Mouse (Mus musculus) liver, postnatal 0 days (tissue): ENCODE measurements at regions not wholly inside any gene's neighbourhood (a gene's known extent, or its start where the extent isn't known, plus 50 kb on each side); places are given as distances from the start of the nearest gene placed in this dataset.

Source experiments
- ATAC-seq: fragments of 200-750 bp; cut with Nextera tagmentation; 2 replicates; pipeline ENCODE4 v1.8.0; 2017; ENCODE audit warnings: mild to moderate bottlenecking, moderate library complexity
- DNase-seq: peaks from one replicate; pipeline ENCODE4 v3.0.0-alpha.2; 2016
- H3K27ac ChIP-seq: fragments of 300-500 bp; sonication (generic); 2 replicates; pipeline ENCODE4 v1.5.1; 2014; ENCODE audit warnings: antibody characterized with exemption, moderate library complexity, mild to moderate bottlenecking, low read depth
- H3K27me3 ChIP-seq: fragments of 300-500 bp; sonication (generic); 2 replicates; pipeline ENCODE4 v1.6.1; 2014; ENCODE audit warnings: low read length, control low read depth, mixed read lengths; ENCODE audit not compliant: insufficient read depth
- H3K36me3 ChIP-seq: fragments of 300-500 bp; sonication (generic); replicated peaks from 2 replicates; pipeline ENCODE4 v1.6.1; 2014; ENCODE audit warnings: mild to moderate bottlenecking, control low read depth, low read length, moderate library complexity, mixed read lengths; ENCODE audit not compliant: insufficient read depth
- H3K4me1 ChIP-seq: fragments of 300-500 bp; sonication (generic); 2 replicates; pipeline ENCODE4 v1.6.1; 2014; ENCODE audit warnings: antibody characterized with exemption, mild to moderate bottlenecking, control low read depth; ENCODE audit not compliant: insufficient read depth
- H3K4me2 ChIP-seq: fragments of 300-500 bp; sonication (generic); 2 replicates; pipeline ENCODE4 v1.6.1; 2014; ENCODE audit warnings: low read depth, mild to moderate bottlenecking, low read length, moderate library complexity, mixed read lengths
- H3K4me3 ChIP-seq: fragments of 300-500 bp; sonication (generic); 2 replicates; pipeline ENCODE4 v1.5.1; 2014; ENCODE audit warnings: low read depth, low read length
- H3K9ac ChIP-seq: fragments of 300-500 bp; sonication (generic); replicated peaks from 2 replicates; pipeline ENCODE4 v1.6.1; 2014; ENCODE audit warnings: mild to moderate bottlenecking, moderate library complexity
- H3K9me3 ChIP-seq: fragments of 300-500 bp; sonication (generic); 2 replicates; pipeline ENCODE4 v1.6.1; 2016; ENCODE audit warnings: mild to moderate bottlenecking, control low read depth, low read length, mixed read lengths
- CTCF ChIP-seq: sonication (generic); IDR thresholded peaks from 2 replicates; pipeline ENCODE4 v1.5.1; 2016; ENCODE audit warnings: antibody characterized with exemption, low read depth
- EP300 ChIP-seq: IDR thresholded peaks from 2 replicates; pipeline ENCODE4 v1.6.1; 2016; ENCODE audit warnings: antibody characterized with exemption, low read depth, mild to moderate bottlenecking
- WGBS: fragments of 180-500 bp; shearing (Covaris S2); extraction: QIAGEN DNeasy Blood & Tissue Kit; methylation state at CpG from one replicate; pipeline ENCODE4 v1.1.7; 2014; ENCODE audit not compliant: insufficient replicate concordance; 5-methylcytosine and 5-hydroxymethylcytosine counted together

DNA sequence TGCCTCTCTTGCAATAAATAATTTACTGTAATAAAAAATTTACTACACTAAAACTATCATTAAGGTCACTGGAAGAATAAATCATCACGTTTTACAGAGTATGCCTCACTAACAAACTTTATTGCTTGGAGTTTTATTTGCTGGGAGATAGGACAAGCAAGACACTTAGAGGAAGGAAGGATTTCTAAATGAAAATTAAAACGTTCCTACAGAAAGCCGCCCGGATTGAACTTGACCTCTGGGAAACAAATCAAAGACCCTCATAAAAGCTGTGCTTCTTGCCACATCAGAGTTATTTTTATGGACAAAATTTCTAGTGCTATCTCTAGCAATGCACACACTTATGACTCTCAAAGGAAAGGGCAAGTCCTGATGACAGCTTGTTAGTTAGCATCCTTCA lies 156.6 kb downstream of the Prr30 start:
- Histone ChIP-seq H3K4me2 (no peak overlapping the region), H3K4me1 (no peaks in the 10 kb centered on the region), H3K9me3 (no peaks in the 10 kb centered on the region), H3K9ac (no peak overlapping the region), H3K27me3 (no peaks in the 10 kb centered on the region), H3K36me3 (no peaks in the 10 kb centered on the region), H3K27ac (no peak overlapping the region), H3K4me3 (no peak overlapping the region)
- ATAC-seq (no peak), DNase-seq (no peak)
- 80% methylated on average over 4 of the region's 4 CpGs for WGBS
- TF ChIP-seq EP300, result no peak
- TF ChIP-seq CTCF, result no peak

DNA sequence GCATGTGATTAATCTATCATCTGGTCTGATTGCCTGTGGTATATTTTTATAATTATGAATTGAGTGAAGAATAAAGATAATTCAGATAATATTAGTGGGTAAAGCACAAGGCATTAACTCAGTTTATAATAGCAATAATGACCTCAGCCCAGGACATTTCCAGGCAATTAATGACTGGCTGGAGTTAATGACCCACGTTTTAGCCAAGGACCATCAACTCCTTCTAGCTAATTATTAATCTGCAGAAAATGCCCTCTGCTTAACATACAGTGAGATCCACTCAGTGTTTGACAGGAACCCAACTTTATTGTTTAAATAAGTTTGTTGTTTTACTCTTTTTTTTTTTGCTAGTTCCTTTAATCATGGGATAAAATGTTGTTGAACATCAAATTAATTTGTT lies 199.1 kb downstream of the Prr30 start:
- DNase-seq (no peak), ATAC-seq (no peak)
- no peaks in the 10 kb centered on the region for H3K27me3 ChIP-seq
- H3K4me1 ChIP-seq, result no peaks in the 10 kb centered on the region
- H3K27ac ChIP-seq, result no peak overlapping the region
- no peak overlapping the region for H3K9ac ChIP-seq
- H3K36me3 ChIP-seq, result no peaks in the 10 kb centered on the region
- TF ChIP-seq EP300 (no peak), CTCF (no peak)
- no peak overlapping the region for H3K4me2 ChIP-seq
- H3K4me3 ChIP-seq, result no peak overlapping the region
- WGBS, result 39% methylated on average over 1 of the region's 1 CpGs
- H3K9me3 ChIP-seq, result no peaks in the 10 kb centered on the region

DNA sequence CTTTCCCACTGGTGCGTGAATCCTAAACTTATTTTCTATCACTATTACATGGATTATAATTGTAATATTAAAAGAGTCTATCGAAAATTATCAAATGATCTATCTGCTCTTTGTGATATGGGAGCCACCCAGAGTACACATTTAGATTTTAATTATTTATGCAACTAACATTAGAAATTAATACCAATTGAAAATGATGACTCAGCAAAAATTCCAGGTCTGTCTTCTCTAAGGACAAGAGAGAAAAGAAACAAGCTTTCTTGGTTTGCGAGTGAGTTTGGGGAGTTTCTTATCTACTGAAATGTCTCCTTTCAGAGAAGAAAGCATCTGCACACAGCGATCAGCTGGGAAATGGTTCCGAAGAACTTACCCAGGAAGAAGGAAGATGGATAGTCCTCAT lies 219.4 kb downstream of the Prr30 start:
- TF ChIP-seq EP300, result no peak
- no peak overlapping the region for H3K9ac ChIP-seq
- H3K4me1 ChIP-seq, result no peaks in the 10 kb centered on the region
- H3K9me3 ChIP-seq, result no peaks in the 10 kb centered on the region
- no peak overlapping the region for H3K4me3 ChIP-seq
- DNase-seq (no peak), ATAC-seq (no peak)
- H3K27ac ChIP-seq, result no peak overlapping the region
- WGBS, result 83% methylated on average over 5 of the region's 5 CpGs
- H3K4me2 ChIP-seq, result no peak overlapping the region
- no peaks in the 10 kb centered on the region for H3K27me3 ChIP-seq
- no peaks in the 10 kb centered on the region for H3K36me3 ChIP-seq

GRCm38 (mm10) chr14:100978515-100978914 lies 221.6 kb downstream of the Prr30 start:
- Histone ChIP-seq H3K4me2 (no peak overlapping the region), H3K36me3 (no peaks in the 10 kb centered on the region), H3K4me1 (no peaks in the 10 kb centered on the region), H3K9me3 (no peaks in the 10 kb centered on the region), H3K27ac (no peak overlapping the region), H3K9ac (no peak overlapping the region), H3K27me3 (no peaks in the 10 kb centered on the region), H3K4me3 (no peak overlapping the region)
- no peak for DNase-seq
- no peak for ATAC-seq
- 78% methylated on average over 2 of the region's 2 CpGs for WGBS
- TF ChIP-seq EP300 (no peak), CTCF (no peak)

GRCm38 (mm10) chr14:100970970-100971369 lies 229.2 kb downstream of the Prr30 start:
- H3K36me3 ChIP-seq, result no peaks in the 10 kb centered on the region
- H3K27me3 ChIP-seq, result no peaks in the 10 kb centered on the region
- no peak overlapping the region for H3K4me2 ChIP-seq
- no peak overlapping the region for H3K27ac ChIP-seq
- H3K4me1 ChIP-seq, result no peaks in the 10 kb centered on the region
- H3K9ac ChIP-seq, result no peak overlapping the region
- DNase-seq (no peak), ATAC-seq (no peak)
- no peaks in the 10 kb centered on the region for H3K9me3 ChIP-seq
- WGBS, result 64% methylated on average over 2 of the region's 2 CpGs
- H3K4me3 ChIP-seq, result no peak overlapping the region
- TF ChIP-seq CTCF (no peak), EP300 (no peak)

DNA sequence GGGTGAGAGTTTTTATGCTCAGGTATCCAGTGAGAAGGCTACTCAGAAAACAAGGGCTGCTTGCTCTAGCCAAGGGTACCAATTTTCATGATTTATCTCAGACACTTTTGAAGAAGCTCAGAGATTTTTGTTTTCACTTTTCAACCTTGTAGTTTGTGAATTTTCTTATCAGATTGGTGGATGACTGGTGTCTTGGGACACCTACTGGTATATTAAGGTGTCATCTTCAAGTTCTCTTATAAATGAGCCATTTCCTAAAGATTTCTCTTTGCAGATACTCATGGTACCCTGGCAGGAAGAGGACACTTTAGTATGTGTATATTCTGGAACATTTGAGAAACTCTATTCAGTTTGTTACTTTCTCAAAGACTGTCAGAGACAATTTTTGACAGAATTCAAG lies 239.9 kb downstream of the Prr30 start:
- no peak overlapping the region for H3K9ac ChIP-seq
- DNase-seq (no peak), ATAC-seq (no peak)

GRCm38 (mm10) chr14:100955806-100956436 lies 244.2 kb downstream of the Prr30 start:
- Histone ChIP-seq H3K27ac (no peak overlapping the region), H3K4me1 (no peaks in the 10 kb centered on the region), H3K9me3 (no peaks in the 10 kb centered on the region), H3K36me3 (no peaks in the 10 kb centered on the region), H3K4me2 (no peak overlapping the region), H3K27me3 (no peaks in the 10 kb centered on the region), H3K9ac (no peak overlapping the region), H3K4me3 (no peak overlapping the region)
- ATAC-seq (no peak), DNase-seq (no peak)
- 62% methylated on average over 1 of the region's 1 CpGs for WGBS
- no peak for TF ChIP-seq EP300
- no peak for TF ChIP-seq CTCF

More for the DNA sequence above, 239.9 kb downstream of the Prr30 start:
- no peaks in the 10 kb centered on the region for H3K9me3 ChIP-seq
- TF ChIP-seq CTCF (no peak), EP300 (no peak)
- no peak overlapping the region for H3K27ac ChIP-seq
- H3K27me3 ChIP-seq, result no peaks in the 10 kb centered on the region
- H3K4me2 ChIP-seq, result no peak overlapping the region
- no peaks in the 10 kb centered on the region for H3K4me1 ChIP-seq
- no peaks in the 10 kb centered on the region for H3K36me3 ChIP-seq
- H3K4me3 ChIP-seq, result no peak overlapping the region
